Mouse (Mus musculus): ENCODE results near the gene Rps6kb2. TPM values are rescaled to one million over a fixed set of nuclear protein-coding genes. Genes with fewer than 3 reads are reported as not detected.

Gene Rps6kb2
- 10 to 100 TPM; 15.6 to 17.9 (median 17.0) TPM for total RNA-seq (2022)

GRCm38 (mm10) chr19:4162646-4163542 is at the start of gene Rps6kb2:
Gene Rps6kb2 (minus strand): TSS chr19:4163354.
- DNase-seq (ENCODE audit: low spot score) = peak; percentile 99

- DNase-seq (ENCODE audit: low spot score) = no peak
These were observed 48.9 kb upstream of the Rps6kb2 start for GRCm38 (mm10) chr19:4211891-4212588.

GRCm38 (mm10) chr19:4208563-4208962 is 45.4 kb upstream of the Rps6kb2 start:
- no peak for DNase-seq (ENCODE audit: low spot score)

- DNase-seq (ENCODE audit: low spot score) = peak; percentile 78
These were observed 43.8 kb upstream of the Rps6kb2 start for GRCm38 (mm10) chr19:4206971-4207370.

- DNase-seq (ENCODE audit: low spot score) = no peak
These were observed 41.7 kb upstream of the Rps6kb2 start for GRCm38 (mm10) chr19:4204889-4205288.

GRCm38 (mm10) chr19:4203604-4204326 is 40.6 kb upstream of the Rps6kb2 start:
- DNase-seq (ENCODE audit: low spot score) = no peak

- no peak for DNase-seq (ENCODE audit: low spot score)
These were observed 40.0 kb upstream of the Rps6kb2 start for GRCm38 (mm10) chr19:4203148-4203547.

- DNase-seq (ENCODE audit: low spot score) = no peak
These were observed 39.0 kb upstream of the Rps6kb2 start for GRCm38 (mm10) chr19:4202149-4202548.

GRCm38 (mm10) chr19:4201291-4201909 is 38.2 kb upstream of the Rps6kb2 start, which contains the start of gene Rad9a:
Gene Rad9a (minus strand): TSS chr19:4201662.
- DNase-seq (ENCODE audit: low spot score) = peak; percentile 97

- no peak for DNase-seq (ENCODE audit: low spot score)
These were observed 34.0 kb upstream of the Rps6kb2 start for GRCm38 (mm10) chr19:4197180-4197579.

- no peak for DNase-seq (ENCODE audit: low spot score)
These were observed 33.4 kb upstream of the Rps6kb2 start for GRCm38 (mm10) chr19:4196548-4196947.

GRCm38 (mm10) chr19:4196048-4196447 is 32.9 kb upstream of the Rps6kb2 start:
- no peak for DNase-seq (ENCODE audit: low spot score)

- DNase-seq (ENCODE audit: low spot score) = no peak
These were observed 31.9 kb upstream of the Rps6kb2 start for GRCm38 (mm10) chr19:4194776-4195650.

GRCm38 (mm10) chr19:4194021-4194724 is 31.0 kb upstream of the Rps6kb2 start:
- DNase-seq (ENCODE audit: low spot score) = no peak

- no peak for DNase-seq (ENCODE audit: low spot score)
These were observed 30.0 kb upstream of the Rps6kb2 start for GRCm38 (mm10) chr19:4193129-4193528.

GRCm38 (mm10) chr19:4192251-4192985 is 29.3 kb upstream of the Rps6kb2 start:
- no peak for DNase-seq (ENCODE audit: low spot score)

GRCm38 (mm10) chr19:4191528-4192250 is 28.5 kb upstream of the Rps6kb2 start, which contains the start of gene Ppp1ca:
Gene Ppp1ca (plus strand): TSS chr19:4192065.
- peak; percentile 92 for DNase-seq (ENCODE audit: low spot score)

GRCm38 (mm10) chr19:4190831-4191334 is 27.7 kb upstream of the Rps6kb2 start, which contains the start of gene Tbc1d10c:
Gene Tbc1d10c (minus strand): TSS chr19:4191284.
- no peak for DNase-seq (ENCODE audit: low spot score)

Measured in heart, adult 8-10 months (tissue).